Mouse (Mus musculus) liver, postnatal 0 days (tissue): ENCODE data around the gene 1500015O10Rik.

Experiments
- CTCF ChIP-seq: sonication (generic); IDR thresholded peaks from 2 replicates; pipeline ENCODE4 v1.5.1; 2016; ENCODE audit warnings: antibody characterized with exemption, low read depth
- EP300 ChIP-seq: IDR thresholded peaks from 2 replicates; pipeline ENCODE4 v1.6.1; 2016; ENCODE audit warnings: antibody characterized with exemption, low read depth, mild to moderate bottlenecking

GRCm38 (mm10) chr1:43786711-43787110, 56.3 kb downstream of the 1500015O10Rik start:
- no peak for TF ChIP-seq CTCF
- TF ChIP-seq EP300, result no peak
